Mouse (Mus musculus) gastrocnemius, postnatal 14 days (tissue): ENCODE measurements around the gene Cacna2d2. TPM values are rescaled to one million over a fixed set of nuclear protein-coding genes. Genes with fewer than 3 reads are reported as not detected.

Experiments
- DNase-seq: peaks from one replicate; pipeline ENCODE4 v3.0.0; 2021; ENCODE audit warnings: mixed read lengths
- intact Hi-C: fragments of 180-260 bp; cut with DNase I; formaldehyde crosslinking; loops from one replicate; pipeline ENCODE4 v1.15.1; 2025; ENCODE audit warnings: low total_unique reads
- total RNA-seq, 2 experiments: library from RNA; stranded (reverse); gene quantifications; 2 replicates each; pipeline ENCODE4 v1.2.3; 2021

The Cacna2d2 gene
- total RNA-seq, 2 experiments from 2014 or later, result 0.78 to 1.0 TPM

- intact Hi-C loops, result no loop called here
- no peak for DNase-seq
These were observed 52.0 kb downstream of the Cacna2d2 start for GRCm38 (mm10) chr9:107451400-107451799.

- intact Hi-C loops, result no loop called here
- no peak for DNase-seq
These were observed 52.6 kb downstream of the Cacna2d2 start for GRCm38 (mm10) chr9:107451891-107452521.

GRCm38 (mm10) chr9:107452552-107452951 lies 53.1 kb downstream of the Cacna2d2 start:
- no peak for DNase-seq
- intact Hi-C loops, result no loop called here

- intact Hi-C loops, result no loop called here
- DNase-seq, result no peak
These were observed 53.7 kb downstream of the Cacna2d2 start for GRCm38 (mm10) chr9:107453151-107453550.

- intact Hi-C loops, result no loop called here
- DNase-seq, result peak; percentile 58
These were observed 57.3 kb downstream of the Cacna2d2 start for GRCm38 (mm10) chr9:107456667-107457066.

- intact Hi-C loops, result loop anchor here (5.0 to 10.0 kb wide), 2 partner anchors 52 to 96 kb away; no protein-coding TSS in a partner anchor
- no peak for DNase-seq
These were observed 63.5 kb downstream of the Cacna2d2 start for GRCm38 (mm10) chr9:107462907-107463306.

- intact Hi-C loops, result loop anchor here (5.0 to 10.0 kb wide), 2 partner anchors 51 to 96 kb away; no protein-coding TSS in a partner anchor
- DNase-seq, result peak; percentile 84
These were observed 64.1 kb downstream of the Cacna2d2 start for GRCm38 (mm10) chr9:107463509-107463908.

GRCm38 (mm10) chr9:107464130-107464529 lies 64.7 kb downstream of the Cacna2d2 start:
- intact Hi-C loops, result loop anchor here (5.0 to 10.0 kb wide), 2 partner anchors 51 to 97 kb away; no protein-coding TSS in a partner anchor
- no peak for DNase-seq

- DNase-seq, result no peak
- intact Hi-C loops, result loop anchor here (10.0 kb wide), 1 partner anchor 49 kb away; no protein-coding TSS in a partner anchor
These were observed 66.2 kb downstream of the Cacna2d2 start for GRCm38 (mm10) chr9:107465657-107466056.

- intact Hi-C loops, result loop anchor here (10.0 kb wide), 1 partner anchor 45 kb away; no protein-coding TSS in a partner anchor
- no peak for DNase-seq
These were observed 69.9 kb downstream of the Cacna2d2 start for GRCm38 (mm10) chr9:107469213-107469795.

GRCm38 (mm10) chr9:107470427-107470826 lies 71.0 kb downstream of the Cacna2d2 start:
- intact Hi-C loops, result no loop called here
- no peak for DNase-seq

- no peak for DNase-seq
- intact Hi-C loops, result no loop called here
These were observed 74.6 kb downstream of the Cacna2d2 start for GRCm38 (mm10) chr9:107474016-107474415.

GRCm38 (mm10) chr9:107478979-107479378 lies 79.6 kb downstream of the Cacna2d2 start:
- intact Hi-C loops, result no loop called here
- DNase-seq, result no peak

- intact Hi-C loops, result no loop called here
- no peak for DNase-seq
These were observed 80.2 kb downstream of the Cacna2d2 start for GRCm38 (mm10) chr9:107479593-107479992.

- intact Hi-C loops, result no loop called here
These were observed 81.2 kb downstream of the Cacna2d2 start for GRCm38 (mm10) chr9:107480477-107481069.

GRCm38 (mm10) chr9:107481340-107481739 lies 81.9 kb downstream of the Cacna2d2 start:
- intact Hi-C loops, result no loop called here
- DNase-seq, result no peak

More at GRCm38 (mm10) chr9:107480477-107481069, 81.2 kb downstream of the Cacna2d2 start:
- DNase-seq, result no peak

- DNase-seq, result no peak
- intact Hi-C loops, result no loop called here
These were observed 82.6 kb downstream of the Cacna2d2 start for GRCm38 (mm10) chr9:107482004-107482403.

- intact Hi-C loops, result no loop called here
These were observed 83.4 kb downstream of the Cacna2d2 start for GRCm38 (mm10) chr9:107482770-107483169.

GRCm38 (mm10) chr9:107483714-107484113 lies 84.3 kb downstream of the Cacna2d2 start:
- intact Hi-C loops, result no loop called here
- no peak for DNase-seq

More at GRCm38 (mm10) chr9:107482770-107483169, 83.4 kb downstream of the Cacna2d2 start:
- no peak for DNase-seq

- intact Hi-C loops, result no loop called here
- DNase-seq, result peak; percentile 25
These were observed 84.9 kb downstream of the Cacna2d2 start for GRCm38 (mm10) chr9:107484302-107484701.
